Mouse (Mus musculus): ENCODE measurements at regions not wholly inside any gene's neighbourhood (a gene's known extent, or its start where the extent isn't known, plus 50 kb on each side); places are given as distances from the start of the nearest gene placed in this dataset.

DNA sequence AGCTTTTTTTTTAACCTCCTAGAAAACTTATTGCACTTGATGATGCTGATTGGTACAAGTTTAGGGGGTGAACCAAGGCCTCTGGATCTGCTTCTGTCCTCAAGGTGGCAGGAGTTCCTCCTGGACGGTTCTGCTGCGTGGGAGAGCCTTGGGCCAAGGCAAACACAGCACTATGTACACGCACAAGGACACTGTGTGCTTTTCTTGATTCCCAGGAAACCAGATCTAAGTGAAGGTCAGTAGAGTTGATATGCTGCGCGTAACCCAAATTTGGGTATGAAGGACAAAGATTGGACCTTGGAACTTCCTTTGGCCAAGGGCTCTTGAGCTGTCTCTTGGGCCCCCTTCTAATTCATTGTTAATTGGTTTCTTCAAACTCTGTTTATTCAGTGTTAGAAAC is 51.3 kb upstream of the Lifr start:
- H3K9me3 ChIP-seq: no peaks in the 10 kb centered on the region
- H3K9ac ChIP-seq: no peak overlapping the region
- no peak overlapping the region for H3K27ac ChIP-seq
- H3K27me3 ChIP-seq: no peaks in the 10 kb centered on the region
- no peak overlapping the region for H3K4me3 ChIP-seq
- WGBS: 93% methylated on average over 5 of the region's 5 CpGs
- no peak overlapping the region for H3K4me2 ChIP-seq
- H3K36me3 ChIP-seq: no peaks in the 10 kb centered on the region
- 0 out of 2 replicates have a peak, but pooled peaks cover 2% of the 10 kb centered on the region for H3K4me1 ChIP-seq
- ATAC-seq (ENCODE audit: insufficient number of reproducible peaks, low FRiP score, low TSS enrichment, low read depth): no peak

DNA sequence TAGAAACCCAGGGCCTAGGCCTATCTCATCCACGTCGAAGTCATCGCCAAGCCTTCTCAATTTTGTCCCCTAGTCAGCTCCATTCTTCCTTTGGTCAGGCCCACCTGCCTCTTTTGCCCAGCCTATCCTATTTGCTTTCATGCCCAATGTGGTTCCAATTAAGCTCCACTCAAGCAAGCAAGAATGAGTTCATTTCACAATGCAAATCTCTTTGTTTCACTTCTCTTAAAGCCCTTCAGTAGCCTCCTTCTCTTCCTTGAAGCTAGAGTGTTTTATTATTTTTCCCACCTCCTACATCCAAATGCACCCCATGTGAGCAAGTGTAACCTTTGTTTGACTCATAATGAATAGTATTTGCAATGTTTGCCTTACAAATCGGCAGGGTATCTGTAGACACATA is 50.6 kb upstream of the Lifr start:
- H3K27me3 ChIP-seq: no peaks in the 10 kb centered on the region
- H3K9me3 ChIP-seq: no peaks in the 10 kb centered on the region
- ATAC-seq (ENCODE audit: insufficient number of reproducible peaks, low FRiP score, low TSS enrichment, low read depth): no peak
- H3K27ac ChIP-seq: no peak overlapping the region
- H3K9ac ChIP-seq: no peak overlapping the region
- 78% methylated on average over 4 of the region's 4 CpGs for WGBS
- H3K4me3 ChIP-seq: no peak overlapping the region
- 0 out of 2 replicates have a peak, but pooled peaks cover 2% of the 10 kb centered on the region for H3K4me1 ChIP-seq
- no peaks in the 10 kb centered on the region for H3K36me3 ChIP-seq
- H3K4me2 ChIP-seq: no peak overlapping the region
